Mouse (Mus musculus) ovary, postnatal 36 days (tissue): Measurements from ENCODE around the gene Thra.
"Not testable (repeated sequence)": the region's sequence is repeated elsewhere in the genome, so short reads cannot be mapped to it uniquely, and the experiment has no call there.

Experiments used
- DNase-seq: peaks from one replicate; pipeline ENCODE4 v3.0.0; 2022; ENCODE audit warnings: low spot score, mixed read lengths

Gene Thra

GRCm38 (mm10) chr11:98740393-98741050, at the start of gene Thra:
TSS of gene Thra (plus strand) at chr11:98740638.
- DNase-seq, result peak; percentile 78

GRCm38 (mm10) chr11:98693201-98693600, 47.2 kb upstream of the Thra start:
- DNase-seq, result no peak

GRCm38 (mm10) chr11:98693746-98694145, 46.7 kb upstream of the Thra start:
- no peak for DNase-seq

- no peak for DNase-seq
Measured at GRCm38 (mm10) chr11:98694301-98694700, 46.1 kb upstream of the Thra start.

GRCm38 (mm10) chr11:98695408-98695807, 45.0 kb upstream of the Thra start:
- DNase-seq, result no peak

GRCm38 (mm10) chr11:98696454-98697216, 43.8 kb upstream of the Thra start:
- DNase-seq, result peak; percentile 49

- DNase-seq, result no peak
Measured at GRCm38 (mm10) chr11:98697225-98697624, 43.2 kb upstream of the Thra start.

GRCm38 (mm10) chr11:98698849-98699640, 41.4 kb upstream of the Thra start:
- DNase-seq, result no peak

GRCm38 (mm10) chr11:98699911-98700310, 40.5 kb upstream of the Thra start:
- peak; percentile 73 for DNase-seq

GRCm38 (mm10) chr11:98701213-98701670, 39.2 kb upstream of the Thra start, which contains the start of gene Csf3:
TSS of gene Csf3 (plus strand) at chr11:98701263.
- DNase-seq, result no peak

- DNase-seq, result no peak
Measured at GRCm38 (mm10) chr11:98702323-98702722, 38.1 kb upstream of the Thra start.

GRCm38 (mm10) chr11:98705021-98705420, 35.4 kb upstream of the Thra start:
- DNase-seq, result no peak

GRCm38 (mm10) chr11:98707401-98708281, 32.8 kb upstream of the Thra start:
- DNase-seq, result peak; percentile 70

- no peak for DNase-seq
Measured at GRCm38 (mm10) chr11:98708282-98708956, 32.0 kb upstream of the Thra start.

GRCm38 (mm10) chr11:98709001-98709741, 31.3 kb upstream of the Thra start:
- DNase-seq, result peak; percentile 60

GRCm38 (mm10) chr11:98710416-98711045, 29.9 kb upstream of the Thra start:
- peak; percentile 83 for DNase-seq

GRCm38 (mm10) chr11:98711046-98711434, 29.4 kb upstream of the Thra start:
- no peak for DNase-seq

GRCm38 (mm10) chr11:98712009-98712408, 28.4 kb upstream of the Thra start:
- not testable (repeated sequence) for DNase-seq

GRCm38 (mm10) chr11:98713703-98714102, 26.7 kb upstream of the Thra start:
- no peak for DNase-seq

- DNase-seq, result no peak
Measured at GRCm38 (mm10) chr11:98715946-98716345, 24.5 kb upstream of the Thra start.
